Mouse (Mus musculus): ENCODE measurements around the gene Gm5485. TPM values are rescaled to one million over a fixed set of nuclear protein-coding genes. Genes with fewer than 3 reads are reported as not detected.

Gm5485 gene
- total and polyA plus RNA-seq, 2 experiments: not detected

GRCm38 (mm10) chr16:48410125-48410524 is 2.1 kb downstream of the Gm5485 start:
- TF ChIP-seq POLR2A (IDR thresholded peaks at IDR 0.05; ENCODE audit: extremely low read depth, insufficient read depth, low read length): no peak
- TF ChIP-seq CTCF (IDR thresholded peaks at IDR 0.05; ENCODE audit: low read depth, low read length): no peak
- 38% methylated on average over 3 of the region's 3 CpGs for WGBS
- DNase-seq (ENCODE audit: extremely low read depth, low read depth, low spot score): no peak
- Histone ChIP-seq H3K27me3 (ENCODE audit: control insufficient read depth, insufficient read depth, low read length) (no peaks in the 10 kb centered on the region), H3K79me2 (ENCODE audit: control insufficient read depth, insufficient read depth, low read length) (no peaks in the 10 kb centered on the region), H3K4me3 (ENCODE audit: insufficient read depth, low read depth, low read length) (no peak overlapping the region), H3K36me3 (ENCODE audit: control insufficient read depth, insufficient read depth, low read length) (no peaks in the 10 kb centered on the region), H3K4me1 (ENCODE audit: control insufficient read depth, insufficient read depth, low read length) (no peaks in the 10 kb centered on the region), H3K27ac (replicated peaks; ENCODE audit: insufficient read depth, low read depth, low read length) (no peak overlapping the region), H3K9ac (ENCODE audit: low read depth, low read length) (no peak overlapping the region)

- H3K4me3 ChIP-seq (ENCODE audit: insufficient read depth, low read depth, low read length): no peak overlapping the region
- WGBS: 36% methylated on average over 7 of the region's 7 CpGs
- no peaks in the 10 kb centered on the region for H3K79me2 ChIP-seq (ENCODE audit: control insufficient read depth, insufficient read depth, low read length)
- no peak for TF ChIP-seq CTCF (IDR thresholded peaks at IDR 0.05; ENCODE audit: low read depth, low read length)
- no peak for TF ChIP-seq POLR2A (IDR thresholded peaks at IDR 0.05; ENCODE audit: extremely low read depth, insufficient read depth, low read length)
- no peak for DNase-seq (ENCODE audit: extremely low read depth, low read depth, low spot score)
- H3K27me3 ChIP-seq (ENCODE audit: control insufficient read depth, insufficient read depth, low read length): no peaks in the 10 kb centered on the region
- H3K9ac ChIP-seq (ENCODE audit: low read depth, low read length): no peak overlapping the region
- no peaks in the 10 kb centered on the region for H3K36me3 ChIP-seq (ENCODE audit: control insufficient read depth, insufficient read depth, low read length)
- H3K27ac ChIP-seq (replicated peaks; ENCODE audit: insufficient read depth, low read depth, low read length): no peak overlapping the region
- H3K4me1 ChIP-seq (ENCODE audit: control insufficient read depth, insufficient read depth, low read length): no peaks in the 10 kb centered on the region
Observed at GRCm38 (mm10) chr16:48409580-48409979, 2.6 kb downstream of the Gm5485 start.

- H3K36me3 ChIP-seq (ENCODE audit: control insufficient read depth, insufficient read depth, low read length): no peaks in the 10 kb centered on the region
- no peak overlapping the region for H3K27ac ChIP-seq (replicated peaks; ENCODE audit: insufficient read depth, low read depth, low read length)
- 78% methylated on average over 10 of the region's 10 CpGs for WGBS
- no peaks in the 10 kb centered on the region for H3K27me3 ChIP-seq (ENCODE audit: control insufficient read depth, insufficient read depth, low read length)
- no peaks in the 10 kb centered on the region for H3K4me1 ChIP-seq (ENCODE audit: control insufficient read depth, insufficient read depth, low read length)
- H3K4me3 ChIP-seq (ENCODE audit: insufficient read depth, low read depth, low read length): no peak overlapping the region
- no peaks in the 10 kb centered on the region for H3K79me2 ChIP-seq (ENCODE audit: control insufficient read depth, insufficient read depth, low read length)
- no peak for DNase-seq (ENCODE audit: extremely low read depth, low read depth, low spot score)
- H3K9ac ChIP-seq (ENCODE audit: low read depth, low read length): no peak overlapping the region
- TF ChIP-seq POLR2A (IDR thresholded peaks at IDR 0.05; ENCODE audit: extremely low read depth, insufficient read depth, low read length) (no peak), CTCF (IDR thresholded peaks at IDR 0.05; ENCODE audit: low read depth, low read length) (no peak)
Observed at GRCm38 (mm10) chr16:48405674-48406403, 6.4 kb downstream of the Gm5485 start.

GRCm38 (mm10) chr16:48404009-48404408 is 8.2 kb downstream of the Gm5485 start:
- no peak for DNase-seq (ENCODE audit: extremely low read depth, low read depth, low spot score)
- TF ChIP-seq CTCF (IDR thresholded peaks at IDR 0.05; ENCODE audit: low read depth, low read length): no peak
- no peak for TF ChIP-seq POLR2A (IDR thresholded peaks at IDR 0.05; ENCODE audit: extremely low read depth, insufficient read depth, low read length)
- Histone ChIP-seq H3K4me1 (ENCODE audit: control insufficient read depth, insufficient read depth, low read length) (no peaks in the 10 kb centered on the region), H3K79me2 (ENCODE audit: control insufficient read depth, insufficient read depth, low read length) (no peaks in the 10 kb centered on the region), H3K4me3 (ENCODE audit: insufficient read depth, low read depth, low read length) (no peak overlapping the region), H3K27me3 (ENCODE audit: control insufficient read depth, insufficient read depth, low read length) (no peaks in the 10 kb centered on the region), H3K27ac (replicated peaks; ENCODE audit: insufficient read depth, low read depth, low read length) (no peak overlapping the region), H3K36me3 (ENCODE audit: control insufficient read depth, insufficient read depth, low read length) (no peaks in the 10 kb centered on the region), H3K9ac (ENCODE audit: low read depth, low read length) (no peak overlapping the region)

GRCm38 (mm10) chr16:48403423-48403822 is 8.8 kb downstream of the Gm5485 start:
- H3K9ac ChIP-seq (ENCODE audit: low read depth, low read length): no peak overlapping the region
- DNase-seq (ENCODE audit: extremely low read depth, low read depth, low spot score): no peak
- TF ChIP-seq CTCF (IDR thresholded peaks at IDR 0.05; ENCODE audit: low read depth, low read length) (no peak), POLR2A (IDR thresholded peaks at IDR 0.05; ENCODE audit: extremely low read depth, insufficient read depth, low read length) (no peak)
- H3K4me1 ChIP-seq (ENCODE audit: control insufficient read depth, insufficient read depth, low read length): no peaks in the 10 kb centered on the region
- no peaks in the 10 kb centered on the region for H3K79me2 ChIP-seq (ENCODE audit: control insufficient read depth, insufficient read depth, low read length)
- no peaks in the 10 kb centered on the region for H3K36me3 ChIP-seq (ENCODE audit: control insufficient read depth, insufficient read depth, low read length)
- no peak overlapping the region for H3K4me3 ChIP-seq (ENCODE audit: insufficient read depth, low read depth, low read length)
- H3K27me3 ChIP-seq (ENCODE audit: control insufficient read depth, insufficient read depth, low read length): no peaks in the 10 kb centered on the region
- no peak overlapping the region for H3K27ac ChIP-seq (replicated peaks; ENCODE audit: insufficient read depth, low read depth, low read length)
- 76% methylated on average over 3 of the region's 3 CpGs for WGBS

GRCm38 (mm10) chr16:48402963-48403362 is 9.3 kb downstream of the Gm5485 start:
- H3K4me1 ChIP-seq (ENCODE audit: control insufficient read depth, insufficient read depth, low read length): no peaks in the 10 kb centered on the region
- WGBS: 68% methylated on average over 4 of the region's 4 CpGs
- no peaks in the 10 kb centered on the region for H3K79me2 ChIP-seq (ENCODE audit: control insufficient read depth, insufficient read depth, low read length)
- H3K36me3 ChIP-seq (ENCODE audit: control insufficient read depth, insufficient read depth, low read length): no peaks in the 10 kb centered on the region
- no peak overlapping the region for H3K27ac ChIP-seq (replicated peaks; ENCODE audit: insufficient read depth, low read depth, low read length)
- H3K27me3 ChIP-seq (ENCODE audit: control insufficient read depth, insufficient read depth, low read length): no peaks in the 10 kb centered on the region
- TF ChIP-seq CTCF (IDR thresholded peaks at IDR 0.05; ENCODE audit: low read depth, low read length): no peak
- no peak for TF ChIP-seq POLR2A (IDR thresholded peaks at IDR 0.05; ENCODE audit: extremely low read depth, insufficient read depth, low read length)
- H3K9ac ChIP-seq (ENCODE audit: low read depth, low read length): no peak overlapping the region
- no peak overlapping the region for H3K4me3 ChIP-seq (ENCODE audit: insufficient read depth, low read depth, low read length)
- DNase-seq (ENCODE audit: extremely low read depth, low read depth, low spot score): no peak

Data from liver, adult 2 months (tissue).